Mouse (Mus musculus): ENCODE data around the gene Bcat1. TPM values are rescaled to one million over a fixed set of nuclear protein-coding genes. Genes with fewer than 3 reads are reported as not detected.

Gene Bcat1
- polyA plus RNA-seq, 1 experiment, result 100 TPM

GRCm38 (mm10) chr6:145121590-145122420 is 45.8 kb upstream of the Bcat1 start:
- Histone ChIP-seq H3K27me3 (ENCODE audit: control insufficient read depth, insufficient read depth, insufficient read length) (no peaks in the 10 kb centered on the region), H3K79me2 (ENCODE audit: control insufficient read depth, insufficient read depth) (no peaks in the 10 kb centered on the region), H3ac (ENCODE audit: control insufficient read depth, insufficient read length, low read depth) (no peak overlapping the region), H3K36me3 (ENCODE audit: control insufficient read depth, insufficient read depth) (no peaks in the 10 kb centered on the region), H3K79me3 (ENCODE audit: low read depth) (no peaks in the 10 kb centered on the region), H3K4me3 (ENCODE audit: insufficient read depth, poor library complexity, severe bottlenecking) (no peak overlapping the region)
- no peak for TF ChIP-seq MYOG (IDR thresholded peaks at IDR 0.05; ENCODE audit: control insufficient read depth, extremely low read depth, insufficient read length)
- no peak for TF ChIP-seq USF1 (IDR thresholded peaks at IDR 0.05; ENCODE audit: low read depth)
- TF ChIP-seq CEBPB (IDR thresholded peaks at IDR 0.05; ENCODE audit: low read depth), result no peak
- TF ChIP-seq MYOD1 (IDR thresholded peaks at IDR 0.05; ENCODE audit: control insufficient read depth, insufficient read length, low read depth), result no peak
- TF ChIP-seq MAX (IDR thresholded peaks at IDR 0.05), result no peak
- no peak for TF ChIP-seq FOSL1 (IDR thresholded peaks at IDR 0.05; ENCODE audit: insufficient read depth, low read length, poor library complexity, severe bottlenecking)
- no peak for TF ChIP-seq CTCF (IDR thresholded peaks at IDR 0.05; ENCODE audit: control insufficient read depth, insufficient read depth, insufficient read length)

GRCm38 (mm10) chr6:145120787-145121589 is 45.0 kb upstream of the Bcat1 start:
- no peak for TF ChIP-seq USF1 (IDR thresholded peaks at IDR 0.05; ENCODE audit: low read depth)
- TF ChIP-seq MAX (IDR thresholded peaks at IDR 0.05), result no peak
- no peak for TF ChIP-seq MYOG (IDR thresholded peaks at IDR 0.05; ENCODE audit: control insufficient read depth, extremely low read depth, insufficient read length)
- TF ChIP-seq CTCF (IDR thresholded peaks at IDR 0.05; ENCODE audit: control insufficient read depth, insufficient read depth, insufficient read length), result no peak
- no peak for TF ChIP-seq CEBPB (IDR thresholded peaks at IDR 0.05; ENCODE audit: low read depth)
- TF ChIP-seq FOSL1 (IDR thresholded peaks at IDR 0.05; ENCODE audit: insufficient read depth, low read length, poor library complexity, severe bottlenecking), result no peak
- no peak for TF ChIP-seq MYOD1 (IDR thresholded peaks at IDR 0.05; ENCODE audit: control insufficient read depth, insufficient read length, low read depth)
- no peaks in the 10 kb centered on the region for H3K79me2 ChIP-seq (ENCODE audit: control insufficient read depth, insufficient read depth)
- H3ac ChIP-seq (ENCODE audit: control insufficient read depth, insufficient read length, low read depth), result no peak overlapping the region
- H3K36me3 ChIP-seq (ENCODE audit: control insufficient read depth, insufficient read depth), result no peaks in the 10 kb centered on the region
- no peaks in the 10 kb centered on the region for H3K27me3 ChIP-seq (ENCODE audit: control insufficient read depth, insufficient read depth, insufficient read length)
- H3K4me3 ChIP-seq (ENCODE audit: insufficient read depth, poor library complexity, severe bottlenecking), result no peak overlapping the region
- H3K79me3 ChIP-seq (ENCODE audit: low read depth), result no peaks in the 10 kb centered on the region

GRCm38 (mm10) chr6:145120086-145120485 is 44.1 kb upstream of the Bcat1 start:
- no peak overlapping the region for H3ac ChIP-seq (ENCODE audit: control insufficient read depth, insufficient read length, low read depth)
- H3K4me3 ChIP-seq (ENCODE audit: insufficient read depth, poor library complexity, severe bottlenecking), result no peak overlapping the region
- no peak for TF ChIP-seq MYOG (IDR thresholded peaks at IDR 0.05; ENCODE audit: control insufficient read depth, extremely low read depth, insufficient read length)
- TF ChIP-seq USF1 (IDR thresholded peaks at IDR 0.05; ENCODE audit: low read depth), result no peak
- no peak for TF ChIP-seq CEBPB (IDR thresholded peaks at IDR 0.05; ENCODE audit: low read depth)
- no peak for TF ChIP-seq FOSL1 (IDR thresholded peaks at IDR 0.05; ENCODE audit: insufficient read depth, low read length, poor library complexity, severe bottlenecking)
- TF ChIP-seq MYOD1 (IDR thresholded peaks at IDR 0.05; ENCODE audit: control insufficient read depth, insufficient read length, low read depth), result no peak
- no peak for TF ChIP-seq CTCF (IDR thresholded peaks at IDR 0.05; ENCODE audit: control insufficient read depth, insufficient read depth, insufficient read length)
- TF ChIP-seq MAX (IDR thresholded peaks at IDR 0.05), result no peak
- no peaks in the 10 kb centered on the region for H3K79me3 ChIP-seq (ENCODE audit: low read depth)
- no peaks in the 10 kb centered on the region for H3K27me3 ChIP-seq (ENCODE audit: control insufficient read depth, insufficient read depth, insufficient read length)
- no peaks in the 10 kb centered on the region for H3K79me2 ChIP-seq (ENCODE audit: control insufficient read depth, insufficient read depth)
- no peaks in the 10 kb centered on the region for H3K36me3 ChIP-seq (ENCODE audit: control insufficient read depth, insufficient read depth)

- Histone ChIP-seq H3K27me3 (ENCODE audit: control insufficient read depth, insufficient read depth, insufficient read length) (no peaks in the 10 kb centered on the region), H3ac (ENCODE audit: control insufficient read depth, insufficient read length, low read depth) (no peak overlapping the region), H3K36me3 (ENCODE audit: control insufficient read depth, insufficient read depth) (no peaks in the 10 kb centered on the region), H3K79me2 (ENCODE audit: control insufficient read depth, insufficient read depth) (no peaks in the 10 kb centered on the region), H3K79me3 (ENCODE audit: low read depth) (no peaks in the 10 kb centered on the region), H3K4me3 (ENCODE audit: insufficient read depth, poor library complexity, severe bottlenecking) (no peak overlapping the region)
- no peak for TF ChIP-seq MYOD1 (IDR thresholded peaks at IDR 0.05; ENCODE audit: control insufficient read depth, insufficient read length, low read depth)
- no peak for TF ChIP-seq FOSL1 (IDR thresholded peaks at IDR 0.05; ENCODE audit: insufficient read depth, low read length, poor library complexity, severe bottlenecking)
- no peak for TF ChIP-seq CTCF (IDR thresholded peaks at IDR 0.05; ENCODE audit: control insufficient read depth, insufficient read depth, insufficient read length)
- TF ChIP-seq CEBPB (IDR thresholded peaks at IDR 0.05; ENCODE audit: low read depth), result no peak
- no peak for TF ChIP-seq MAX (IDR thresholded peaks at IDR 0.05)
- TF ChIP-seq USF1 (IDR thresholded peaks at IDR 0.05; ENCODE audit: low read depth), result no peak
- TF ChIP-seq MYOG (IDR thresholded peaks at IDR 0.05; ENCODE audit: control insufficient read depth, extremely low read depth, insufficient read length), result no peak
These were observed 40.2 kb upstream of the Bcat1 start for GRCm38 (mm10) chr6:145116098-145116672.

GRCm38 (mm10) chr6:145115476-145116097 is 39.6 kb upstream of the Bcat1 start, which contains the start of gene Lrmp:
Gene Lrmp, plus strand, starts transcription at chr6:145115653.
- TF ChIP-seq USF1 (IDR thresholded peaks at IDR 0.05; ENCODE audit: low read depth) (no peak), CEBPB (IDR thresholded peaks at IDR 0.05; ENCODE audit: low read depth) (no peak), MAX (IDR thresholded peaks at IDR 0.05) (no peak), MYOG (IDR thresholded peaks at IDR 0.05; ENCODE audit: control insufficient read depth, extremely low read depth, insufficient read length) (no peak), FOSL1 (IDR thresholded peaks at IDR 0.05; ENCODE audit: insufficient read depth, low read length, poor library complexity, severe bottlenecking) (no peak), MYOD1 (IDR thresholded peaks at IDR 0.05; ENCODE audit: control insufficient read depth, insufficient read length, low read depth) (no peak), CTCF (IDR thresholded peaks at IDR 0.05; ENCODE audit: control insufficient read depth, insufficient read depth, insufficient read length) (no peak)
- Histone ChIP-seq H3ac (ENCODE audit: control insufficient read depth, insufficient read length, low read depth) (no peak within 1 kb of the TSS), H3K27me3 (ENCODE audit: control insufficient read depth, insufficient read depth, insufficient read length) (no peaks in the 10 kb centered on the region), H3K4me3 (ENCODE audit: insufficient read depth, poor library complexity, severe bottlenecking) (no peak within 1 kb of the TSS), H3K36me3 (ENCODE audit: control insufficient read depth, insufficient read depth) (no peaks in the 10 kb centered on the region), H3K79me2 (ENCODE audit: control insufficient read depth, insufficient read depth) (no peaks in the 10 kb centered on the region), H3K79me3 (ENCODE audit: low read depth) (no peaks in the 10 kb centered on the region)
